Mouse (Mus musculus): ENCODE results near the gene Cd24a. TPM values are rescaled to one million over a fixed set of nuclear protein-coding genes. Genes with fewer than 3 reads are reported as not detected.

The Cd24a gene
- polyA plus RNA-seq, 1 experiment from 2014 or later: 80.4 TPM

- no peak for ATAC-seq (ENCODE audit: insufficient number of reproducible peaks, insufficient read depth, low FRiP score, low read depth)
- Histone ChIP-seq H3K36me3 (ENCODE audit: control insufficient read depth, insufficient read depth, low read length) (no peaks in the 10 kb centered on the region), H3K27me3 (ENCODE audit: control insufficient read depth, insufficient read depth, low read length) (no peaks in the 10 kb centered on the region), H3K9me3 (ENCODE audit: control insufficient read depth, low read length) (no peaks in the 10 kb centered on the region), H3K9ac (ENCODE audit: low read length) (no peak overlapping the region), H3K4me2 (ENCODE audit: low read length) (no peak overlapping the region), H3K27ac (replicated peaks in 1 of 2; ENCODE audit: control insufficient read depth in 1 of 2, insufficient read depth in 1 of 2, low read depth in 2 of 2, low read length in 2 of 2) (no peak overlapping the region), H3K4me3 (ENCODE audit: control insufficient read depth in 1 of 2, insufficient read depth in 1 of 2, low read depth in 1 of 2, low read length in 2 of 2) (no peak overlapping the region), H3K4me1 (ENCODE audit: control insufficient read depth in 2 of 2, insufficient read depth in 2 of 2, low read length in 2 of 2) (no peaks in the 10 kb centered on the region)
- whole genome bisulfite sequencing: 65% methylated on average over 5 of the region's 5 CpGs
Observed at GRCm38 (mm10) chr10:43549411-43549810, 28.7 kb upstream of the Cd24a start.

DNA sequence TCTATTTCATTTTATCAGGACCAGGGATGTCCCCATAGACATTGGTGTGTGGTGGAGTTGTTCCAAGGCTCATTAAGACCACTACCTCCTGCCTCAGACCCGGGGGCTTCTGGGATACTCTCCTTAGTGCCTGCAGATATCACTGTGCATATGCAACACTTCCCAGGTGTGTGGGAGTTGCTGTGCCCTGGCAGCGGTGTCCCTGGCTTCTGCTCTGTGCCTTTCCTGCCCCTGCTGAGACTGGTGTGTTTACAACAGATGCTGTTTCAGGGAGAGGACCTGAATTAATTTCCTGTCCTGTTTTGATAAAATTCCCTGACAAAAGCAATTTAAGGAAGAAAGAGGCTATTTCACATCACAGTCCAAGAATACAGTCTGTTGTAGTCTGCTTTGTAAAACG, 27.2 kb upstream of the Cd24a start:
- no peaks in the 10 kb centered on the region for H3K4me1 ChIP-seq (ENCODE audit: control insufficient read depth in 2 of 2, insufficient read depth in 2 of 2, low read length in 2 of 2)
- no peak overlapping the region for H3K9ac ChIP-seq (ENCODE audit: low read length)
- no peaks in the 10 kb centered on the region for H3K9me3 ChIP-seq (ENCODE audit: control insufficient read depth, low read length)
- ATAC-seq (ENCODE audit: insufficient number of reproducible peaks, insufficient read depth, low FRiP score, low read depth): no peak
- no peaks in the 10 kb centered on the region for H3K27me3 ChIP-seq (ENCODE audit: control insufficient read depth, insufficient read depth, low read length)
- H3K4me2 ChIP-seq (ENCODE audit: low read length): no peak overlapping the region
- H3K27ac ChIP-seq (replicated peaks in 1 of 2; ENCODE audit: control insufficient read depth in 1 of 2, insufficient read depth in 1 of 2, low read depth in 2 of 2, low read length in 2 of 2): no peak overlapping the region
- no peaks in the 10 kb centered on the region for H3K36me3 ChIP-seq (ENCODE audit: control insufficient read depth, insufficient read depth, low read length)
- no peak overlapping the region for H3K4me3 ChIP-seq (ENCODE audit: control insufficient read depth in 1 of 2, insufficient read depth in 1 of 2, low read depth in 1 of 2, low read length in 2 of 2)
- WGBS: 19% methylated on average over 3 of the region's 3 CpGs

GRCm38 (mm10) chr10:43551388-43551787, 26.7 kb upstream of the Cd24a start:
- no peaks in the 10 kb centered on the region for H3K9me3 ChIP-seq (ENCODE audit: control insufficient read depth, low read length)
- H3K4me3 ChIP-seq (ENCODE audit: control insufficient read depth in 1 of 2, insufficient read depth in 1 of 2, low read depth in 1 of 2, low read length in 2 of 2): no peak overlapping the region
- no peaks in the 10 kb centered on the region for H3K4me1 ChIP-seq (ENCODE audit: control insufficient read depth in 2 of 2, insufficient read depth in 2 of 2, low read length in 2 of 2)
- H3K36me3 ChIP-seq (ENCODE audit: control insufficient read depth, insufficient read depth, low read length): no peaks in the 10 kb centered on the region
- WGBS: 14% methylated on average over 3 of the region's 3 CpGs
- no peaks in the 10 kb centered on the region for H3K27me3 ChIP-seq (ENCODE audit: control insufficient read depth, insufficient read depth, low read length)
- H3K27ac ChIP-seq (replicated peaks in 1 of 2; ENCODE audit: control insufficient read depth in 1 of 2, insufficient read depth in 1 of 2, low read depth in 2 of 2, low read length in 2 of 2): no peak overlapping the region
- H3K4me2 ChIP-seq (ENCODE audit: low read length): no peak overlapping the region
- H3K9ac ChIP-seq (ENCODE audit: low read length): no peak overlapping the region
- no peak for ATAC-seq (ENCODE audit: insufficient number of reproducible peaks, insufficient read depth, low FRiP score, low read depth)

DNA sequence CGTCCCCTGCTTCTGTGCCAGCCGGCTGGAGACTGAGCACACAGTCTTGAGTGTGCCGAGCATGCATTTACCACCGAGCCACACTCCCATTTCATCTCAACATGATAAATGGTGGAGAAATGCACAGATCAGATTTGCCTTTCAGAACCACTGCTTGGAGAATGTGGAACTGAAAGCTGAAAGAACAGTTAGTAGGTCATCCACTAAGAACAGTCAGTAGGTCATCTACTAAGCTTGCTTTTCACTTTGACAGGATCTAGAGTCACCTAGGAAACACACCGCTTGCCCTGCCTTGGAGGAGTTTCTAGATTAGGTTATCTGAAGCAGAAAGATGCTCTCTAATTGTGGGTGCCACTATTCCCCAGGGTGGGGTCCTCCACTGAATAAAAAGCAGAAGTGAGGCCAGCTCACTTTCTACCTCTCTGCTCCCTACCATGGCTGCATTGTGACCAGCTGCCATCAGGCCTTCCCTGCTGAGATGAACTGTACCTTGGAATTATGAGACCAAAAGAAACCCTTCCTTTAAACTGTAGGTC, 20.4 kb upstream of the Cd24a start:
- Histone ChIP-seq H3K36me3 (ENCODE audit: control insufficient read depth, insufficient read depth, low read length) (no peaks in the 10 kb centered on the region), H3K27ac (replicated peaks in 1 of 2; ENCODE audit: control insufficient read depth in 1 of 2, insufficient read depth in 1 of 2, low read depth in 2 of 2, low read length in 2 of 2) (no peak overlapping the region), H3K27me3 (ENCODE audit: control insufficient read depth, insufficient read depth, low read length) (no peaks in the 10 kb centered on the region), H3K9me3 (ENCODE audit: control insufficient read depth, low read length) (no peaks in the 10 kb centered on the region), H3K4me2 (ENCODE audit: low read length) (no peak overlapping the region), H3K4me3 (ENCODE audit: control insufficient read depth in 1 of 2, insufficient read depth in 1 of 2, low read depth in 1 of 2, low read length in 2 of 2) (no peak overlapping the region), H3K9ac (ENCODE audit: low read length) (no peak overlapping the region), H3K4me1 (ENCODE audit: control insufficient read depth in 2 of 2, insufficient read depth in 2 of 2, low read length in 2 of 2) (no peaks in the 10 kb centered on the region)
- ATAC-seq (ENCODE audit: insufficient number of reproducible peaks, insufficient read depth, low FRiP score, low read depth): no peak
- WGBS: 81% methylated on average over 5 of the region's 5 CpGs

DNA sequence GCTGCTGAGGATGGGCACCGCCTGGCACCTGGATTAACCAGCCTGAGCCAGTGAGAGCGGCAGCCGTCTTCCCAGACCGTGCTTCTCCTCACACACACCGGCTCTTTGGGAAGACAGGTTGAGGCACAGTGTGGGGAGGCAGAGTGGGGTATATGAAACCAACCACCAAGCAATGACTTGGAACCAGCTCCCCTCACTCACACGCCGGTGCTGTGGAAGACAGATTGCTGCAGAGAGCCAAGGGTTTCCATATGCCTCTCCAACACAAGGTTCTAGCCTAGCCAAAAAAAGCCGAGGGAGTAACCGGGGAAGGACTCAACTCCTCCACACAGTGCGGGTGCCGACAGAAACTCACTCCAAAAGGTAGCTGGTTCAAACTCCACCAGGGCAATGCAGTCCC, 18.8 kb upstream of the Cd24a start:
- Histone ChIP-seq H3K4me2 (ENCODE audit: low read length) (no peak overlapping the region), H3K4me1 (ENCODE audit: control insufficient read depth in 2 of 2, insufficient read depth in 2 of 2, low read length in 2 of 2) (no peaks in the 10 kb centered on the region), H3K4me3 (ENCODE audit: control insufficient read depth in 1 of 2, insufficient read depth in 1 of 2, low read depth in 1 of 2, low read length in 2 of 2) (no peak overlapping the region), H3K36me3 (ENCODE audit: control insufficient read depth, insufficient read depth, low read length) (no peaks in the 10 kb centered on the region), H3K27me3 (ENCODE audit: control insufficient read depth, insufficient read depth, low read length) (no peaks in the 10 kb centered on the region), H3K9me3 (ENCODE audit: control insufficient read depth, low read length) (no peaks in the 10 kb centered on the region), H3K9ac (ENCODE audit: low read length) (no peak overlapping the region), H3K27ac (replicated peaks in 1 of 2; ENCODE audit: control insufficient read depth in 1 of 2, insufficient read depth in 1 of 2, low read depth in 2 of 2, low read length in 2 of 2) (no peak overlapping the region)
- ATAC-seq (ENCODE audit: insufficient number of reproducible peaks, insufficient read depth, low FRiP score, low read depth): no peak
- 69% methylated on average over 11 of the region's 11 CpGs for WGBS

- WGBS: 40% methylated on average over 2 of the region's 2 CpGs
- no peak for ATAC-seq (ENCODE audit: insufficient number of reproducible peaks, insufficient read depth, low FRiP score, low read depth)
- Histone ChIP-seq H3K9me3 (ENCODE audit: control insufficient read depth, low read length) (no peaks in the 10 kb centered on the region), H3K4me2 (ENCODE audit: low read length) (no peak overlapping the region), H3K36me3 (ENCODE audit: control insufficient read depth, insufficient read depth, low read length) (no peaks in the 10 kb centered on the region), H3K27me3 (ENCODE audit: control insufficient read depth, insufficient read depth, low read length) (no peaks in the 10 kb centered on the region), H3K27ac (replicated peaks in 1 of 2; ENCODE audit: control insufficient read depth in 1 of 2, insufficient read depth in 1 of 2, low read depth in 2 of 2, low read length in 2 of 2) (no peak overlapping the region), H3K4me1 (ENCODE audit: control insufficient read depth in 2 of 2, insufficient read depth in 2 of 2, low read length in 2 of 2) (no peaks in the 10 kb centered on the region), H3K9ac (ENCODE audit: low read length) (no peak overlapping the region), H3K4me3 (ENCODE audit: control insufficient read depth in 1 of 2, insufficient read depth in 1 of 2, low read depth in 1 of 2, low read length in 2 of 2) (no peak overlapping the region)
Observed at GRCm38 (mm10) chr10:43560765-43561164, 17.3 kb upstream of the Cd24a start.

GRCm38 (mm10) chr10:43561311-43561710, 16.8 kb upstream of the Cd24a start:
- Histone ChIP-seq H3K4me3 (ENCODE audit: control insufficient read depth in 1 of 2, insufficient read depth in 1 of 2, low read depth in 1 of 2, low read length in 2 of 2) (no peak overlapping the region), H3K27me3 (ENCODE audit: control insufficient read depth, insufficient read depth, low read length) (no peaks in the 10 kb centered on the region), H3K9ac (ENCODE audit: low read length) (no peak overlapping the region), H3K36me3 (ENCODE audit: control insufficient read depth, insufficient read depth, low read length) (no peaks in the 10 kb centered on the region), H3K9me3 (ENCODE audit: control insufficient read depth, low read length) (no peaks in the 10 kb centered on the region), H3K27ac (replicated peaks in 1 of 2; ENCODE audit: control insufficient read depth in 1 of 2, insufficient read depth in 1 of 2, low read depth in 2 of 2, low read length in 2 of 2) (no peak overlapping the region), H3K4me1 (ENCODE audit: control insufficient read depth in 2 of 2, insufficient read depth in 2 of 2, low read length in 2 of 2) (no peaks in the 10 kb centered on the region), H3K4me2 (ENCODE audit: low read length) (no peak overlapping the region)
- 86% methylated on average over 2 of the region's 2 CpGs for WGBS
- ATAC-seq (ENCODE audit: insufficient number of reproducible peaks, insufficient read depth, low FRiP score, low read depth): no peak

GRCm38 (mm10) chr10:43574352-43574751, 3.7 kb upstream of the Cd24a start:
- H3K9ac ChIP-seq (ENCODE audit: low read length): no peak overlapping the region

More at GRCm38 (mm10) chr10:43574352-43574751, 3.7 kb upstream of the Cd24a start:
- H3K36me3 ChIP-seq (ENCODE audit: control insufficient read depth, insufficient read depth, low read length): no peaks in the 10 kb centered on the region
- no peak for ATAC-seq (ENCODE audit: insufficient number of reproducible peaks, insufficient read depth, low FRiP score, low read depth)
- H3K4me2 ChIP-seq (ENCODE audit: low read length): no peak overlapping the region
- no peaks in the 10 kb centered on the region for H3K27me3 ChIP-seq (ENCODE audit: control insufficient read depth, insufficient read depth, low read length)
- 0 out of 2 replicates have a peak, but pooled peaks cover 7% of the 10 kb centered on the region for H3K9me3 ChIP-seq (ENCODE audit: control insufficient read depth, low read length)
- no peak overlapping the region for H3K4me3 ChIP-seq (ENCODE audit: control insufficient read depth in 1 of 2, insufficient read depth in 1 of 2, low read depth in 1 of 2, low read length in 2 of 2)
- no peak overlapping the region for H3K27ac ChIP-seq (replicated peaks in 1 of 2; ENCODE audit: control insufficient read depth in 1 of 2, insufficient read depth in 1 of 2, low read depth in 2 of 2, low read length in 2 of 2)
- 0 out of 4 replicates have a peak, but pooled peaks cover 0 to 2% of the 10 kb centered on the region in 2 experiments for H3K4me1 ChIP-seq (ENCODE audit: control insufficient read depth in 2 of 2, insufficient read depth in 2 of 2, low read length in 2 of 2)
- 61% methylated on average over 2 of the region's 2 CpGs for WGBS

All from heart, embryonic 14.5 days (tissue).